Mouse (Mus musculus) cerebellum, adult 2 months (tissue): ENCODE results near the gene Olfr463.

ENCODE experiments used
- CTCF ChIP-seq: fragments of 200-500 bp; IDR thresholded peaks from 2 replicates; pipeline ENCODE4 v1.5.1; 2011; ENCODE audit warnings: low read depth, mild to moderate bottlenecking, control low read depth, low read length, moderate library complexity, borderline replicate concordance; ENCODE audit not compliant: insufficient read depth
- POLR2A ChIP-seq: fragments of 200-500 bp; IDR thresholded peaks from 2 replicates; pipeline ENCODE4 v1.6.1; 2011; ENCODE audit warnings: low read length, control low read depth, borderline replicate concordance; ENCODE audit not compliant: insufficient read depth

DNA sequence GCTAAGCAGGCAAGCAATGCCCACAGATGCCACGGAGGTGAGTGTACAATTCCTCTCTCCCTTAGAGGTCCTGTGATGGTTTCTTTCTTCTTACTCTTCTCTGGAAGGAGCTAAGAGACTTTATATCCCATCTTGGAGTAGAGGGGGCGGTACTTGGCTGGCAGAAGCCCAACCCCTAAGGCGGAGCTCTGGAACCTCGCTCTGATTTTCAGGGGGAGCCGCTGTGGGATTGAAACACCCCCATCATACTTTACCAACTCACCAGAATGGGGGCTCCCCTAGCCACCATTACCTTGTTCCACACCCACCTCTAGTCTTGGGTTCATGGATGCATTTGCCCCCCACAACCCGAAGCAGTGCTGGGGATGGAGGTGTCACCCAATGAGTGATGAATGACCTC is 21.8 kb downstream of the Olfr463 start, which contains the start of gene Epx:
- TF ChIP-seq CTCF = no peak
- no peak for TF ChIP-seq POLR2A
